Mouse (Mus musculus) kidney, adult 2 months (tissue): ENCODE data around the gene Kcnb1. TPM values are rescaled to one million over a fixed set of nuclear protein-coding genes. Genes with fewer than 3 reads are reported as not detected.

Experiments
- DNase-seq: peaks from one replicate; pipeline ENCODE4 v3.0.0; 2021
- H3K27ac ChIP-seq: fragments of 200-500 bp; 2 replicates; pipeline ENCODE4 v1.5.1; 2012; ENCODE audit warnings: low read depth, low read length, control low read depth, inconsistent platforms; ENCODE audit not compliant: insufficient read depth
- H3K27me3 ChIP-seq: fragments of 200-500 bp; replicated peaks from 2 replicates; pipeline ENCODE4 v1.6.1; 2012; ENCODE audit warnings: mild to moderate bottlenecking, moderate library complexity, low read length, inconsistent platforms; ENCODE audit not compliant: control insufficient read depth, insufficient read depth
- H3K36me3 ChIP-seq: fragments of 200-500 bp; 2 replicates; pipeline ENCODE4 v1.6.1; 2012; ENCODE audit warnings: mild to moderate bottlenecking, moderate library complexity, low read length, inconsistent platforms; ENCODE audit not compliant: control insufficient read depth, insufficient read depth
- H3K4me1 ChIP-seq: fragments of 200-500 bp; 2 replicates; pipeline ENCODE4 v1.6.1; 2011; ENCODE audit warnings: low read length; ENCODE audit not compliant: control insufficient read depth, insufficient read depth
- H3K4me3 ChIP-seq: fragments of 200-500 bp; 2 replicates; pipeline ENCODE4 v1.5.1; 2011; ENCODE audit warnings: mild to moderate bottlenecking, low read depth, low read length, control low read depth; ENCODE audit not compliant: insufficient read depth
- CTCF ChIP-seq: fragments of 200-500 bp; conservative IDR thresholded peaks from 2 replicates; pipeline ENCODE4 v1.5.1; 2011; ENCODE audit warnings: low read depth, mild to moderate bottlenecking, control low read depth, low read length, moderate library complexity, mixed read lengths; ENCODE audit not compliant: insufficient read depth, insufficient read length
- POLR2A ChIP-seq: fragments of 200-500 bp; IDR thresholded peaks from one replicate; pipeline ENCODE4 v1.6.1; 2011; ENCODE audit warnings: low read depth, low read length, control low read depth
- WGBS: fragments of 180-500 bp; shearing (Covaris S2); methylation state at CpG from one replicate; pipeline ENCODE4 v1.1.7; 2018; 5-methylcytosine and 5-hydroxymethylcytosine counted together
- polyA plus RNA-seq: library from polyadenylated mRNA; depleted of rRNA; stranded (reverse); fragments of >200 nt; gene quantifications from 2 replicates; pipeline ENCODE4 v1.2.3, GENCODE M21; 2012

Gene Kcnb1
- polyA plus RNA-seq, 1 experiment: 2.9 TPM

GRCm38 (mm10) chr2:167162516-167163021, 27.4 kb downstream of the Kcnb1 start:
- Histone ChIP-seq H3K4me1 (0 out of 2 replicates have a peak, but pooled peaks cover 4% of the 10 kb centered on the region), H3K36me3 (no peaks in the 10 kb centered on the region), H3K27me3 (no peaks in the 10 kb centered on the region), H3K27ac (no peak overlapping the region), H3K4me3 (no peak overlapping the region)
- peak; percentile 46 for DNase-seq
- 41% methylated on average over 10 of the region's 10 CpGs for WGBS
- TF ChIP-seq CTCF (no peak), POLR2A (no peak)

GRCm38 (mm10) chr2:167159721-167160120, 30.2 kb downstream of the Kcnb1 start:
- H3K36me3 ChIP-seq: no peaks in the 10 kb centered on the region
- WGBS: 96% methylated on average over 4 of the region's 4 CpGs
- TF ChIP-seq CTCF: no peak
- no peak for TF ChIP-seq POLR2A
- no peak for DNase-seq
- H3K4me1 ChIP-seq: 0 out of 2 replicates have a peak, but pooled peaks cover 4% of the 10 kb centered on the region
- H3K4me3 ChIP-seq: no peak overlapping the region
- no peaks in the 10 kb centered on the region for H3K27me3 ChIP-seq
- H3K27ac ChIP-seq: no peak overlapping the region

GRCm38 (mm10) chr2:167158780-167159179, 31.2 kb downstream of the Kcnb1 start:
- no peak for TF ChIP-seq CTCF
- no peak for TF ChIP-seq POLR2A
- WGBS: 95% methylated on average over 5 of the region's 5 CpGs
- no peaks in the 10 kb centered on the region for H3K27me3 ChIP-seq
- no peaks in the 10 kb centered on the region for H3K36me3 ChIP-seq
- H3K4me1 ChIP-seq: 0 out of 2 replicates have a peak, but pooled peaks cover 4% of the 10 kb centered on the region
- no peak overlapping the region for H3K4me3 ChIP-seq
- no peak overlapping the region for H3K27ac ChIP-seq
- DNase-seq: no peak

DNA sequence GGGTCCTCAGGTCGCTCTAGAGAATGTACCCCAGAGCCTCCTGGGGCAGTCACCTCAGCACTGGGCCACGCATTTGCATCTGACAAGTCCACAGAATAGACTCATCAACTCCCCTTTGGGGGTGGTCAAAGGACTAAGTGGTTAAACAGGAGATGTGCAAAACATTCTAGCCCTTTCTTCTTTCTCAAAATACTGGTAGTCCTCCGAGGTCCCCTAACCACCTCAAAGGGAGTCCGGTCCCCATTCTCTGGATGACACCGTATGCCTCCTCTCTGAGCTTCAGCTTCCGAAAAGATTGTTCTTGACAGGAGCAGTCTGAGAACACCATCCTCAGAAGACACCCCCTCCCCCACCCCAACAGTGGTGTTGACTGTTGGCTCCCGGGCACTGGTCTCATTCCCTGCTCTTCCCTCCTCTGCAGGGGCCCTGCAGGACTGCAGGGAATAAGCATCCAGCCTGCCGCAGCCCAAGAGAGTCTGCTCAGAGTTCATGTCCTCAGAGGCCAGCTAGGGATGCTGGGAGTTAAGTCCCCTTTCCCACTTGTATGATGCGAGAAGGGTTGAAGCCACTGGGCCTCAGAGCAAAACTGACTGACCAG, 33.7 kb downstream of the Kcnb1 start:
- WGBS: 66% methylated on average over 9 of the region's 9 CpGs
- no peak for DNase-seq
- Histone ChIP-seq H3K27ac (no peak overlapping the region), H3K27me3 (no peaks in the 10 kb centered on the region), H3K4me1 (no peaks in the 10 kb centered on the region), H3K36me3 (no peaks in the 10 kb centered on the region), H3K4me3 (no peak overlapping the region)
- TF ChIP-seq POLR2A (no peak), CTCF (no peak)

GRCm38 (mm10) chr2:167155541-167155973, 34.4 kb downstream of the Kcnb1 start:
- WGBS: 43% methylated on average over 4 of the region's 4 CpGs
- Histone ChIP-seq H3K4me1 (no peaks in the 10 kb centered on the region), H3K27ac (no peak overlapping the region), H3K4me3 (no peak overlapping the region), H3K27me3 (no peaks in the 10 kb centered on the region), H3K36me3 (no peaks in the 10 kb centered on the region)
- DNase-seq: no peak
- no peak for TF ChIP-seq CTCF
- TF ChIP-seq POLR2A: no peak

DNA sequence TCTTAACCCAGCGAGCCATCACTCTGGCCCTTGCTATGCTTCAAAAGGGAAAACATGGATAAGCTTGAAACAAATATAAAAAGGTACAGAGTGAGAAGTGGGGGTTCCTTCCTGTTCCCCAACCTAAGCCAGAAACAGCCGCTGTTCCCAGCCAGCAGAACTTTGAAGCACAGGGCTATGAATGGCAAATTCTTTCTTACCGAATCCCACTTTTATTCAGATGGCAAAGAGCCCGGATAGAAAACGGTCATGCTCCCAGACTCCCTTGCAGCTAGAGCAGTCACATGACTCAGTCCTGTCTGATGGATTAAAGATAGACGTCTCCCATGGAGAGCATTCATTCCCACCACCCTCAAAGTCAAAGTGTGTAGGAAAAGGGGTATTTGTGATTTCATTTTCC, 39.1 kb downstream of the Kcnb1 start:
- TF ChIP-seq POLR2A: no peak
- no peak for TF ChIP-seq CTCF
- DNase-seq: no peak
- Histone ChIP-seq H3K4me1 (no peaks in the 10 kb centered on the region), H3K27ac (no peak overlapping the region), H3K36me3 (no peaks in the 10 kb centered on the region), H3K4me3 (no peak overlapping the region), H3K27me3 (no peaks in the 10 kb centered on the region)
- 91% methylated on average over 6 of the region's 6 CpGs for WGBS

GRCm38 (mm10) chr2:167150135-167150534, 39.8 kb downstream of the Kcnb1 start:
- DNase-seq: no peak
- TF ChIP-seq CTCF (no peak), POLR2A (no peak)
- no peak overlapping the region for H3K27ac ChIP-seq
- H3K36me3 ChIP-seq: no peaks in the 10 kb centered on the region
- no peak overlapping the region for H3K4me3 ChIP-seq
- WGBS: 85% methylated on average over 7 of the region's 7 CpGs
- no peaks in the 10 kb centered on the region for H3K4me1 ChIP-seq
- no peaks in the 10 kb centered on the region for H3K27me3 ChIP-seq
